In the genomic region with DNA sequence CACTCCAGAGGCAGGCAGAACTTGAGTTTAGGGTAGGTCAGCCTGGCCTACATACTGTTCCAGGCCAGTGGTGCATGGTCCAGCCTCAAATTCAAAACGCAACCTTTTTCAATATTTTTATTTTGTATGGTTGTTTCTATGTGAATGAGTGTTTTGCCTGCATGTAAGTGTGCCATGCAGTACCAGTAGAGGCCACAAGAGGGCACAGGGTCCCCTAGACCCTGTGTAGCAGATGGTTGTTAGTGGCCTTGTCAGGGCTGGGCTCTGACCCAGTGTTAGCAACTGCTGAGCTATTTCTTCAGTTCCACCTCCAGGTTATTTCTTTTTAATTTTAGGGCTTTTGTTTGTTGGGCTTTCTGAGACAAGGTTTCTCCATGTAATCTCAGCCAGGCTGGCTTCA, we compare ENCODE assay signal across 8 mouse cellular contexts. TPM values are rescaled to one million over a fixed set of nuclear protein-coding genes. Genes with fewer than 3 reads are reported as not detected.
DNase-seq lines count a peak whose midpoint lies in the region; ATAC-seq and TF ChIP-seq lines count a peak whose summit lies in the region.

No protein-coding gene starts in this region.

- H3K4me3 ChIP-seq in E14TG2a.4 (replicated peaks; ENCODE audit: low read length) = no peak overlapping the region
- H3K4me3 ChIP-seq in forebrain, embryonic 12.5 days (replicated peaks) = no peak overlapping the region
- H3K4me3 ChIP-seq in heart, postnatal 0 days (ENCODE audit: low read depth, low read length) = no peak overlapping the region
- H3K4me3 ChIP-seq in lung, embryonic 15.5 days = no peak overlapping the region

- no peaks in the 10 kb centered on the region for H3K27me3 ChIP-seq in E14TG2a.4 (ENCODE audit: insufficient read depth, low read length)
- no peaks in the 10 kb centered on the region for H3K27me3 ChIP-seq in forebrain, embryonic 12.5 days
- no peaks in the 10 kb centered on the region for H3K27me3 ChIP-seq in heart, postnatal 0 days (ENCODE audit: control insufficient read depth, insufficient read depth, low read length)
- no peaks in the 10 kb centered on the region for H3K27me3 ChIP-seq in lung, embryonic 15.5 days

- TF ChIP-seq EP300 in heart, postnatal 0 days (IDR thresholded peaks at IDR 0.05; ENCODE audit: low read depth) = no peak

- no peak overlapping the region for H3K9ac ChIP-seq in forebrain, embryonic 12.5 days
- H3K9ac ChIP-seq in heart, postnatal 0 days (replicated peaks; ENCODE audit: low read depth, low read length) = no peak overlapping the region
- no peak overlapping the region for H3K9ac ChIP-seq in lung, embryonic 15.5 days

- peaks cover 61% of the 10 kb centered on the region for H3K36me3 ChIP-seq in E14TG2a.4 (ENCODE audit: insufficient read depth, low read length)
- H3K36me3 ChIP-seq in forebrain, embryonic 12.5 days (replicated peaks) = peaks cover 19% of the 10 kb centered on the region
- H3K36me3 ChIP-seq in heart, postnatal 0 days (replicated peaks; ENCODE audit: control insufficient read depth, insufficient read depth, low read length) = peaks cover 24% of the 10 kb centered on the region
- peaks cover 30% of the 10 kb centered on the region for H3K36me3 ChIP-seq in lung, embryonic 15.5 days

- 17% methylated on average over 1 of the region's 1 CpGs for WGBS in forebrain, embryonic 12.5 days
- WGBS in heart, postnatal 0 days = 0% methylated on average over 1 of the region's 1 CpGs
- WGBS in lung, embryonic 15.5 days = 6% methylated on average over 1 of the region's 1 CpGs

- peak; percentile 73 for DNase-seq in c-Kit-positive CD71-negative TER-119-negative erythroid progenitor cells, embryonic 14.5 days (ENCODE audit: low read depth)
- DNase-seq in heart, postnatal 0 days (ENCODE audit: low spot score) = peak; percentile 71
- peak; percentile 80 for DNase-seq in layer of hippocampus, adult 11-12 months (ENCODE audit: low spot score)
- peak; percentile 73 for DNase-seq in ovary, postnatal 14 days (ENCODE audit: low spot score)
- DNase-seq in thymus, postnatal 0 days (ENCODE audit: low spot score) = peak; percentile 79

- peaks cover 36% of the 10 kb centered on the region for H3K4me1 ChIP-seq in E14TG2a.4 (replicated peaks; ENCODE audit: low read depth, low read length)
- H3K4me1 ChIP-seq in forebrain, embryonic 12.5 days = no peaks in the 10 kb centered on the region
- H3K4me1 ChIP-seq in heart, postnatal 0 days (ENCODE audit: control insufficient read depth, insufficient read depth) = no peaks in the 10 kb centered on the region
- no peaks in the 10 kb centered on the region for H3K4me1 ChIP-seq in lung, embryonic 15.5 days

- no peak overlapping the region for H3K27ac ChIP-seq in forebrain, embryonic 12.5 days
- no peak overlapping the region for H3K27ac ChIP-seq in heart, postnatal 0 days (ENCODE audit: low read depth)
- no peak overlapping the region for H3K27ac ChIP-seq in lung, embryonic 15.5 days

- no peak overlapping the region for H3K4me2 ChIP-seq in forebrain, embryonic 12.5 days
- no peak overlapping the region for H3K4me2 ChIP-seq in heart, postnatal 0 days (ENCODE audit: low read depth, low read length)
- no peak overlapping the region for H3K4me2 ChIP-seq in lung, embryonic 15.5 days

- peak; percentile 82 for TF ChIP-seq CTCF in E14TG2a.4 (conservative IDR thresholded peaks at IDR 0.05; ENCODE audit: low read length)
- TF ChIP-seq CTCF in heart, postnatal 0 days (IDR thresholded peaks at IDR 0.05; ENCODE audit: low read depth) = peak; percentile 97

- no peaks in the 10 kb centered on the region for H3K9me3 ChIP-seq in E14TG2a.4 (ENCODE audit: low read length)
- no peaks in the 10 kb centered on the region for H3K9me3 ChIP-seq in forebrain, embryonic 12.5 days
- H3K9me3 ChIP-seq in heart, postnatal 0 days (replicated peaks; ENCODE audit: control insufficient read depth, low read length) = no peaks in the 10 kb centered on the region
- H3K9me3 ChIP-seq in lung, embryonic 15.5 days = no peaks in the 10 kb centered on the region

- ATAC-seq in forebrain, embryonic 12.5 days (ENCODE audit: low FRiP score) = peak; percentile 60; the same call in 1 of the 2 replicates
- ATAC-seq in heart, postnatal 0 days (ENCODE audit: insufficient read depth, low read depth) = peak; percentile 77
- ATAC-seq in lung, embryonic 15.5 days (ENCODE audit: borderline replicate concordance, extremely low read depth, low FRiP score, low TSS enrichment) = peak; percentile 74; the same call in 1 of the 2 replicates

RNA-seq across cellular contexts. Expression of gene Zbtb8os, which starts 15.1 kb away (rescaled TPM):
- 35.2 and 36.2 TPM in 2 replicates for polyA plus RNA-seq in forebrain, embryonic 12.5 days (2016; fragmentation: Nextera tagmentation; extraction: Ambion mirVana)
- total RNA-seq in heart, postnatal 0 days (2014; rRNA removed; ENCODE audit: low replicate concordance) = 13.5 and 20.8 TPM in 2 replicates
- 32.2 and 33.7 TPM in 2 replicates for polyA plus RNA-seq in heart, postnatal 0 days (2015; fragmentation: Nextera tagmentation; extraction: Ambion mirVana)
- polyA plus RNA-seq in lung, embryonic 15.5 days (2015; fragmentation: Nextera tagmentation; extraction: Ambion mirVana) = 44.0 and 44.5 TPM in 2 replicates
- 87.7 and 96.2 TPM in 2 replicates for polyA plus RNA-seq in thymus, postnatal 0 days (2015; fragmentation: Nextera tagmentation; extraction: Ambion mirVana)

RNA-seq across cellular contexts. Expression of gene Rbbp4, which starts 15.5 kb away (rescaled TPM):
- polyA plus RNA-seq in forebrain, embryonic 12.5 days (2016; fragmentation: Nextera tagmentation; extraction: Ambion mirVana) = 525 and 575 TPM in 2 replicates
- total RNA-seq in heart, postnatal 0 days (2014; rRNA removed; ENCODE audit: low replicate concordance) = 97.3 and 101 TPM in 2 replicates
- polyA plus RNA-seq in heart, postnatal 0 days (2015; fragmentation: Nextera tagmentation; extraction: Ambion mirVana) = 221 and 222 TPM in 2 replicates
- 418 and 423 TPM in 2 replicates for polyA plus RNA-seq in lung, embryonic 15.5 days (2015; fragmentation: Nextera tagmentation; extraction: Ambion mirVana)
- polyA plus RNA-seq in thymus, postnatal 0 days (2015; fragmentation: Nextera tagmentation; extraction: Ambion mirVana) = 504 and 513 TPM in 2 replicates

RNA-seq across cellular contexts. Expression of gene Zbtb8a, which starts 27.3 kb away (rescaled TPM):
- 10.6 and 10.9 TPM in 2 replicates for polyA plus RNA-seq in forebrain, embryonic 12.5 days (2016; fragmentation: Nextera tagmentation; extraction: Ambion mirVana)
- 14.0 and 15.4 TPM in 2 replicates for total RNA-seq in heart, postnatal 0 days (2014; rRNA removed; ENCODE audit: low replicate concordance)
- polyA plus RNA-seq in heart, postnatal 0 days (2015; fragmentation: Nextera tagmentation; extraction: Ambion mirVana) = 7.0 TPM in 2 replicates
- 19.3 and 21.6 TPM in 2 replicates for polyA plus RNA-seq in lung, embryonic 15.5 days (2015; fragmentation: Nextera tagmentation; extraction: Ambion mirVana)
- 6.0 and 6.6 TPM in 2 replicates for polyA plus RNA-seq in thymus, postnatal 0 days (2015; fragmentation: Nextera tagmentation; extraction: Ambion mirVana)
